Mouse (Mus musculus): ENCODE measurements at regions not wholly inside any gene's neighbourhood (a gene's known extent, or its start where the extent isn't known, plus 50 kb on each side); places are given as distances from the start of the nearest gene placed in this dataset.

DNA sequence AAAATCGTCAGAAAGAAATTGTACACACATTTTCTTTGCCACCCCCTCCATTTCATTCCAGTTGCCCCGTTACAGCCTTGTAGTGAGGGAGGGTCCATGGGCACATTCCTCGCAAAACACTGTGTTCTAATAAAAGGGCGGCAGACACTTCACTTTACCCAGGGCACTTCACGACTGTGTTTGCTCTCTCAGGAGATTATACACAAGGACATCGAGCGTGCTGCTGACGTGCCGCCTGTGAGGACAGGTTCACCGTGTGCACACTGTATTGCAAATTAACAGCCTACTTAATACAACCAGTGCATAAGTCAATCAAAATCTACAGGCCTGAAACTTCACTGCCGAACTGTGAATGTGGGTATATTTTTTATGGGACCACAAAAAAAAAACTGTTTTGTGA is 274.6 kb downstream of the Pou4f1 start:
- TF ChIP-seq CTCF (IDR thresholded peaks at IDR 0.05; ENCODE audit: control insufficient read depth, insufficient read depth, insufficient replicate concordance, low read depth, low read length) (no peak), POLR2A (IDR thresholded peaks at IDR 0.05; ENCODE audit: control insufficient read depth, low read depth, low read length) (no peak)
